Mouse (Mus musculus) WW6 (cell line): Measurements from ENCODE around the gene Mrpl46.

Source experiments
- DNase-seq: peaks from one replicate; pipeline ENCODE4 v3.0.0-alpha.2; 2013; ENCODE audit warnings: low read depth, low spot score

The Mrpl46 gene

DNA sequence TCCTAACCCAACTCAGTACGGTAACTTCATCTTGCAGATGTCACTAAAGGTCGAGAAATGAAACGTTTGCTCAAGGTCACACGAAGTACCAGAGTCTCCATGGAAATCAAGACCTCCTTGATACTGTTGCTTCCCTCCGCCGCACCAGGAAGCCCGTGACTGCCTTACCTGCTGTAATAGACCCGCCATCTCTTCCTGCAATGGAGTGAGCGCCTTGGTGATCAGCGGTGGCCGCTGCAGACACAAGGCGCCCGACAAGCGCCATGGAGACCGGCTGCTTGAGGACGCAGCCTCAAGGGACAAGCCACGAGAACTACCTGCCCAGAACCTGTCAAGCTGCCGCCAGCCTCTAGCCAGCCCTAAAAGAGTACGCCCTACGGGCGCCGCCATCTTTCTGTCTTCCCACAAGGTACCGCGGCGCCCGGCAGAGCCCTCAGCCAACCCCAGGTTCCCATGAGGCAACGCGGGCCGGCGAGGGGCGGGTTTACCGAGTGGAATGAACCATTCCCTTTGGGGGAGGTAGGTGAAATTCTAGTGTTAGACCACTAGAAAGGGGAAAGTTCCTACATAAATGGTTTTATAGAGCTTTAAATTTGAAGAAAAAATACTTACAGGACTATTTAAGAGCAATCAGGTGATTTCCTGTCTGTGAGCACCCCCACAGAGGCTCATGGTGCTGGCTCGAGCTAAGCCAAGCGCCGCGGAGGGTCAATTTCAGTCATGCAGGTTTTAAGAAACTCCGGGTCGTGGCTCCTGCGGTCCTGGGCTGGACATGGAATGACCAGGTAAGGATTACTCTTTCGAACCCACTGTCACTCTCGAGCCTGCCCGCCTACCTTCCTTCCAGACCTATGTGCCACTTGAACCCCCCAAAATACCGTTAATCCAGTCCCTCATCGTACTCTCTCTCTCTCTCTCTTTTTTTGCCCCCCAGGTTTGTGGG is at the start of gene Mrpl46, which contains the start of gene Mrps11:
Mrpl46 (minus strand) TSS at position 893 of the 943 bp plus-strand sequence.
Mrps11 (plus strand) TSS at position 481 of the 943 bp plus-strand sequence.
- peak; percentile 55 for DNase-seq

DNA sequence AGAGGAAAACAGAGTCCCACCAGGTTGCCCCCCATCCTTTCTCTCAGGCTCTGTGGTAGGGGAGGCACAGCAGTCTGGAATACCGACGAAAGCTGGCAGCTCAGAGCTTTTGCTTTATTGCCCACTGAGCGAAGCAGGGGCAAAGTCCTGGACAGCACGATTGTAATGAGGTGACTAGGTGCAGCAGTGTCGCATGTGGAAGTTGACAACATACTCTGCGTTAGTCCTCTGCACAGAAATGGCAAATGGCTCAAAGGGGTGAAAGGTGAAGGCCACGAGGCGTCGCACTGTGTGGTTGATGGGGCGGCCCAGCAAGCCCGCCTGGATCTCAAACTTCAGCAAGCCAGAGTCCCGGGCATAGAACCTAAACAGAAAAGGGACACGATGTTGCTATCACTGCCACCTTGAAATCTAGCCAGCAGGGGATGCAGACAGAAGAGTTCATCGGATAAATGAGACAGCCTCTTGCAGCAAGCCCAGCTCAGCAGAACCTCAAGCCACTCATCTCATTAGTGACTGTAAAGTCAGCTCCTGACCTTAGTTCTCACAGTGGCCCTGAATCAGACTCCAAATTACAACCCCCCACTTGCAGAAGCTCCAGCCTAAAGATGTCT is 44.5 kb upstream of the Mrpl46 start:
- no peak for DNase-seq

DNA sequence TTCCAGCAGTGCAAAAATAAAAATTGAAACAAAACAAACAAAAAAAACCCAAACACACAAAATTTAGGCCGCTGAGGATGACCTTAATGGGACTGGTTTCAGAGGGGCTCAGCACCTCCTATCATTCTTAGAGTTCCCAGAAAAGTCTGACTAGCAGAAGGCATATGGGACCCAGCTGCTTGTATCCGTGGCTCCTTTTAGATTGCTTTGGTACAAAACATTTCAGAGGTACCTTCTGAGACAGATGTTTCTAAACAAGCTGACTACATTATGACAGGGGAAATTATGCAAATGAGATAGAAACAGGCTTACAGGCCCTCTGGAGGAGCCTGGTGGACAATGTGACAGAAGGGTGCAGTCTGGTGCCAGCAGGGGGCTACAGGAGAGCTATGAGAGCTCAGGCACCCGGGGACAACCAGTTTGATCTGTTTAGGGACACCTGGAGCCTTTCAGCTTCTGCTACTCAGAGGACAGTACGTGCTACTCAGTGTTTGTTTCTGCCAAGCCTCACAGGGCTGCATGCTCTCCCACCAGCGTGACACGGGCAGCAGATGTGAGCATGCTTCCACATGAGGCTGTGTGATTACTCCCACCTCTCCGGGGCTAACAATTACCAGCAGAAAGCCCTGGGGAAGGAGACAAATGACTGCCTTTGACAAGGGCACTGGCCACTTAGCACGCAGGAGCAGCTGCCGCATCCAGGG is 43.5 kb upstream of the Mrpl46 start:
- DNase-seq = no peak

DNA sequence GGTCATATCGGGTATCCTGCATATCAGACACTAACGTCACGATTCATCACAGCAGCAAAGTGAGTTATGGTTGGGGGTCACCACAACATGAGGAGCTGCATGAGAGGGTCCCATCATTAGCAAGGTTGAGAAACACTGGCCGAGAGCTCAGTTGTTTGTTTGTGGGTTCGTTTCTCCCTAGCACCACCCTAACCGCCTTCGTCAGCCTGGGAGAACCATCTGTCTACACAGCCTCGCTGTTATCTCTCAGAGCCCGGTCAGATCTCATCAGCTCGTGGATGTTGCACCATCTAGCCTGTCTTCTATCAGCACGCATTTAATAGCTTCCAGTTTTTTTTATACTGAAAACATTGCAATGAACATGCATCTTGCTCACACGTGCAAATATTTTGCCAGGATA is 35.0 kb upstream of the Mrpl46 start:
- DNase-seq = no peak

DNA sequence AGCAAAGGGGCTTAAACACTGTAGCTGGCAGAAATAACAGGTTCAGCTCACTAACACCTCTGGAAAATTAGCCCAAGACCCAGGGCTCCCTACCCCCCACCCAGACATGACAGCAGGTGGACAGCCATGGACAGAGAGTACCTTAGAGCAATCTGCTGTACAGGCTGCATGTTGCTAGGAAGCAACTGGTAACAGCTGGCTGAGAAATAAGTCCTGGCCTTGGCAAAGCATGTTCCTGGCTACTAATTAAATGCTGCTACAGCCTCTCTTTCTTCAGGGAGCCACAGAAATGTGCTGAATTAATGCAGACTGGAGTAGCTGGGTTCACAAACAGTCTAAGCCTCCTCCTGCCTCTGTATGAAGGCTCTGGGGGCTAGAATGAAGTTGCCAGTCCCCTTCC is 31.4 kb upstream of the Mrpl46 start:
- no peak for DNase-seq

DNA sequence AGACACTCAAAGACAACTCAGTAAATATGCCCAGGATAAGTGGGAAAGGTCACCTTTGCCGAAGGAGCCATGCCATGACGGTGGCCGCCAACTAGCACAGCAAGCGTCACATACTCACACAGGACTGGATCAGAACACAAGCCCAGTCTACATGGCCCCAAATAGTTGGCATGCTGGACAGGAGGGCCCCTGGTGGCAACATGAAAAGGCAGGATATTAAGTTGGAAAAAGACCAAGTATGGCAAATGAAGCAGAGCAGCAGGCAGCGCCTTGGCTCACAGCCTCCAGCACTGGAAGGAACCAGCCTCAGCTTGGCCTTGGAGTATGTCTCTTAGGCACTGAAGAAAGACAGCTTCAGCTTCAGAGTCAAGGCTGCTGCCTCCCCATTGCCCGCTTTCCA is 30.5 kb upstream of the Mrpl46 start:
- no peak for DNase-seq

DNA sequence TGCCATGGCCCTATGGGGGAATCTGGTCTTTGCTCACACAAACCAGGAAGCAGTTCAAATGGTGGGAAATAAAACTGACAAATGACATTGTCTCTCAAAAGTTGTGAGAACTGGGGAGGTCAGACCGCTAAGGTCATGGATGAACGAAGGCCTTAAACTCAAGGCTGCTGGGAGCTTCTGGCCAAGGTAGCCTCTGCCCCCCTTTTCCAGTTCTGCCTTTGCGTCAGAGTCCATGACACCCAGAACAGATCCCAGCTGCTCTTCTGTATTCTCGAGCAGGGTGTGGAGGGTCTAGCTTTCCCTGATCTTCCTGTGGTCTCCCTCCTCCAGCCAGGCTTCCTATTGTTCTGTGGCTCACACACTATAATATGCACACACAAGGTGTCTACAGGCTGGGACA is 23.9 kb upstream of the Mrpl46 start:
- DNase-seq = no peak

DNA sequence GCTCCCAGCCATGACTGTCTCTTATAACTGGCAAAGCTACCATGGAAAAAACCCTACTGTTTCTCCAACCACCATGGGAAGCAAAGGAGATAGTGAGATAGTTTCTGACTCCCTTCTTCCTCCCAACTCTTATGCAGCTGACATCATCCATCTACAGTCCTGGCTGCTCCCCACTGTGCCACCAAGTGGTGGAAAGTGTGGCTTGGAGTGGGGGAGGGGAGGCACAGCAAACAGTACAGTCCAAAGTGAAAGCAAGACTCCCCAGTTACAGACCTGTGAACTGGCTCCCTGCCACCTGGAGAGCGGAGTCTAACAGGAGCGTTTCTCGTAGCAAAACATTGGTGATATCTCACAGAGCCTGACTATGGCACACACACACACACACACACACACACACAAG is 20.5 kb upstream of the Mrpl46 start:
- no peak for DNase-seq

DNA sequence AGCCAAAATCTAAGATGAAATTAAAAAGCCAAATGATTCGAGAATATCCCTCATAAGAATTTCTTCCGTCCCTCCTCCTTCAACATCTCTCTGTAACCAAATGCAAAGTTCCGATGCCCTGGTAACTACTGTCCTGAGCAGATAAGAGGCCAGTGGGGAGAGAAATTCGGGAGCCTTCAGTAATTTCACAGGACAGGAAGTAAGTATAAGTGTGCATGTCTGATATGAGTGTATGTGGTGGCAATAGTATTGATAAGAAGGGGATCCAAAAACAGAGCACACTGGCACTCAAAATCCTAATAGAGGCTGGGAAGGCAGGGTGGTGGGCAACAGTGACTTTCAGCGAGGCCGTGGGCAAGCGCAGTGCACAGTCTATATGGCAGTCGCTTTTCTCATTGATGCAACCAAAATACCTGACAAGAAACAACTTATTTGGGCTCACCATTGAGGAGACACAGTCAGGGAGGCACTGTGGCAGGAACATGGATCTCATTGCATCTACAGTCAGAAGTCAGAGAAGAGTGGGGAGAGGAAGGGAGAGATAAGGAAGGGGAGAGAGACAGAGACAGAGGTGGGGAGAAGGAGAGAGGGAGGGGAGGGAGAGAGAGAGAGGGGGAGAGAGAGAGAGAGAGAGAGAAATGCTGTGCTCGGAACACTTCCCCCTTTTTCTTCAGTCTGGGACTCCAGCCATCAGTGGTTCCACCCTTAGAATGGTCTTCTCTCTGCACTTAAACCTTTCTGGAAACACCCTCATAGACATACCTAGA is 16.6 kb upstream of the Mrpl46 start:
- no peak for DNase-seq

DNA sequence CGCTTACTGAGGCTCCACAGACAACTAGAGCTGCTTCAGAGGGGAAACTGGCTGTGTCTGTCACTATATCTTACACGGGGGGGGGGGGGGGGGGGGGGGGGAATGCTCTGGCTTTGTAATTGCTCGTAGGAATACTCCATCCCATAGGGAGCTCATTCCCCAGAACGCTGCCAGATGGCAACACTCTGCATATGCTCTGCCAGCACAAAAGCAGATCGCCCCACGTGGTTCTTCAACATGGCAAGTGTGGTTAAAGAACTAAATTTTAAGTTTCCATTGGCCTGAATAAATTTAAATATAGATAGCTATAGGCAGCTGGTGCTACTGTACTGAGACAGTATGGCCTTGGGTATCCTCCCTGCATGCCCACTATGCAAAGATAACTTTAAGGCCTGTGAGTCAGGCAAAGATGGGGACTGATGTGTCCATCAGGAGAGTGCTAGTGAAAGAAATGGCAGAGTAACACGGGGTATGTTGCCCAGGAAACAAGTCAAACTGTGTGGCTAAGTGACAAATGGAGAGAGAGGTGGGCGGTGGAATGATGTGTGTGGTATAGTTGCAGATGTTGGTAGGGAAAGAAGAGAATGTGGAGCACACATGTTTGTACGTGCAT is 14.6 kb upstream of the Mrpl46 start:
- no peak for DNase-seq

DNA sequence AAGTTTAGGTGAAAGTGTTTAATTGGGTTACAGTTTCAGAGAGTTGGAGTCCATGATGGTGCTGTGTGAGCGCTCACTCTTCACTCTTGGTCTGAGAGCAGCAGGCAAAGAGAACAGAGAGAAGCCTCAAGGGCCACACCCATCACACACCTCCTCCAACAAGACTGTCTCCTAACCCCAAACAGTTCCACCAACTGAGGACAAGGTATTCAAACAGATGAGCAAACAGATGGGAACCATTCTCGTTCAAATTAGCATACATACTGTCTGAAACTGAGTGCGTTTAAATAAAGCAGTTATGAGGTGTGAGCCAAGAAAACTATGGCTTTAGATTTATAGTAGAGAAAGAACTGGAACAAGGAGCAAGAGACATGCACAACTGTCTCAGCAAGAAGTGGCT is 13.3 kb upstream of the Mrpl46 start:
- no peak for DNase-seq

DNA sequence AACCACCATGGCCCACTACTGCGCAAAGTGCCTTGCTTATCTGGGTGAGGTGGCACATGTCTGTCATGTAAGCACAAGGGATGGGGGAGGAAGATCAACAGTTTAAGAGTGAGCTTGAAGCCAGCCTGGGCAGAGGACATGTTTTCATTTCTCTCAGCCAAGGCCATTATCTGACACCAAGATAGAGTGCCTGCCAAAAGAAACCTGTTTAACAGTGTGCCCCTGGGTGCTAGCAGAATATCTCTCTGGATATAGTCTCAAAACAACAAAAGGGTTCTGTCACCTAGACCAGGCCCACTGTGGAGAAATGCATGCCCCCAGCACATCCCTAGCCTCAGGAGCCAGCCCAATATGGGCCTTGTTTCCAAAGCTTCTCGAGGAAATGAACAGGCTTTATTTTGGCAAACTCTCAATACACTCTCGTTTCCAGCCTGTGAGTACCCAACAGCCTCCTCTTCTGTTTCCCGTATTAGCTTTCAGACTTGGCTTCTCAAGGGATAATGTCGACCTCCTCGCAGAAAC is 11.3 kb upstream of the Mrpl46 start:
- no peak for DNase-seq

DNA sequence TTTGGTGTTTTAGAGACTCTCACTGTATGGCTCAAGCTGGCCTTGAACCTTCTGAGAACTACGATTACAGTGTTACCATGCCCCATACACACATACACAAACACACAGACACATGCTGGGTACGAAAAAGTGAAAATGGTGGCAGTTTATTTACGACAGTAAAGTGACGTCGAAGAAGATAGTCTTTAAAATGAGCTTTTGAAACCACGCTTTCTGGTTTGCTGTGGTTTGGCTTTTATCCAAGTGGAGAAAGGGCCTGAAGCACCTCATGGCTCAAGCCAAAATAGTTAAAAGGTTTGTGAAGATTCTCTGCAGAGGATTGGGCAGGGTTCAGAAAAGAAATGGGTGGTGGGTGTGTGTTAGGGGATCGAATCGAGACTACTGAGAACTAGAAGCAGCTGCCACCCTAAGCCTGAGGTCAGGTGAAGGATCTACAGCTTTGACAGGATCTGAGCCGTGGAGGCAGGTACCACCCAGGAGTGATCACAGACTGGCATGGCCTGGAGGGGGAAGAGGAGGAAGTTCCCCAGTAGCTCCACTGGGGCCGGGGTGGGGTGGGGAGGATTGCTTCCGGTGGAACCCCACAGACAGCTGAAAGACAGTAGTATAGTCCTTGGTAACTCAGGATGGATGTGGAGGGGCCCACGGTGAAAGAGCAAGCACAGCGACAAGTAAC is 10.7 kb upstream of the Mrpl46 start:
- no peak for DNase-seq

DNA sequence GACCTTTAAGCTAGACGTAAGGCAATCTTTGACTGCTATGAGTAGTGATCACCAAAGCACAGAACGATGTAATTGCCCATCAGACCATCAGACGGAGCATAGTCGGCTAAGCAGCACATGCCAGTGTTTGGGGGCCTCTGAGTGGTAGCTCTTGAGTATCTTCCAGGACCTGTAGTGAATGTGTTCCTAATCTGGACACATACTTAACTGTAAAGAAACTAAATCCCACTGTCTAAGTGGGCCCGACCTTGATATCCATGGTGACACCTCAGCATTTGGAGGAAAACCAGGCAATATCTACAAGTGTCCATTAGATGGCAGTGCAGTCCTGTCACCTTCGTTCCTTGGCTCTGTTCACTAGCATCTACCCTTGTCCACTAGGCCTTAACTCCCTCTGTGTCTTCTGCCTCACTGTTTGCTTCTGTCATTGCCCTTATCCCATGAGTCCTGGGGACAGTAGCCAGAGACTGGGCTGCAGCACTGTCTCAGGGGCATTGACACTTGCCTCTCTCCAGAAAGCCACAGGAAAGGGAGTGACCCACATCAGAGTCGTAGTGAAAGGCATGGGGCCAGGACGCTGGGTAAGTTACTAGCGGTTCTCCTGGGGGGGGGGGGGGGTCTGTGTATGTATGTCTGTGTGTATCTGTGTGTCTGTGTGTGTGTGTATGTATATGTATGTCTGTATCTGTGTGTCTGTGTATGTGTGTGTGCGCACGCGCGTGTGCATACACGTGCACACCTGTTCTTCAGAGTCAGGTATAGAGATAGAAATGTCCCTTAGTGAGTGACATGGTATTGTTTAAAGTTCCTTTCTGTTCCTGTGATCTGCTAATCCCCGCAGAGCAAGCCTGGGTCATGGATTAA is 8.3 kb upstream of the Mrpl46 start:
- DNase-seq = peak; percentile 31

DNA sequence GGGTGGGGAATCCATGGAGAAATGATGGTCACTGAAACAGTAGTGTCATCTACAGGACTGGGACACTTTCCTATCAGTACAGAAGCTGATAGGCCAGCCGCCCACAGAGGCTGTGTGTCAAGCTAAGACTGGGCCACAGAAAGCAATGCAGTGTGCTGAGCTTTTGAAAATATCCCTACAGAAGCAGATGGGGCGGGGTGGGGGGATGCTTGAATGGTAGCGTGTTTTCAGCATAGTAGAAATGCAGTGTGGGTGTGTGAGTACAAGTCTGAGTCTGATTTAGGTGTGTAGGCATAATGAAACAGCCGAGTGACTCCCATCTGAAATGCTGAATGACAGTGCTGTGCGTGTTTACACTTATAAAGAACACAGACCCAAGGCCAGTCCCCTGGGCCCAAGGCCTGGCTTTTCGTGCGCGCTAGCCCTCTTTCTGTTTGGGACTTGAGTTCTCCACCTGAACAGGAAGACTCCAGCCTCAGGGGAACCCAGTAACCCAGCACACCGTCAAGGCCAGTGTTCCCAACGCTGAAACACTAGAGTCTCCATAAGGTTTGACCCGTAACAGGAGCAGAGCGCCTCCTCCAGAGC is 4.6 kb upstream of the Mrpl46 start:
- no peak for DNase-seq

DNA sequence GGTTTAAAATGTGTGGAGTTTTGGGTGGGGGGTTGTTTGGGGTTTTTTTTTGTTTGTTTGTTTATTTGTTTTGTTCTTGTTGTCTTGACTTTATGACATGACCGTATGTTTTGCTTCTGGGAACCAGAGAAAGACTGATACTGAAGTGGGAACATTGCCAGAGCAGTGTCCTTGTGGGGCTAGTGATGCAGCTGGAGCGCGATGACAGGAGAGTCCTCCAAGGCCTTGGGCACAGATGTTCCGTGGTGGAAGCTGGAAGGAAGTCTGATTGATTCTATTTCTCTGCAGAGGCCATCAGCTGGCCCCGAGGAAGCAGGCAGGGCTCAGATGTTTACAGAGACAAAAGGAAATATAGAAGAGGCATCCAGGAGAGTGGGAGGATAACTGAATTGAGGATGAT is 2.6 kb upstream of the Mrpl46 start:
- DNase-seq = no peak

DNA sequence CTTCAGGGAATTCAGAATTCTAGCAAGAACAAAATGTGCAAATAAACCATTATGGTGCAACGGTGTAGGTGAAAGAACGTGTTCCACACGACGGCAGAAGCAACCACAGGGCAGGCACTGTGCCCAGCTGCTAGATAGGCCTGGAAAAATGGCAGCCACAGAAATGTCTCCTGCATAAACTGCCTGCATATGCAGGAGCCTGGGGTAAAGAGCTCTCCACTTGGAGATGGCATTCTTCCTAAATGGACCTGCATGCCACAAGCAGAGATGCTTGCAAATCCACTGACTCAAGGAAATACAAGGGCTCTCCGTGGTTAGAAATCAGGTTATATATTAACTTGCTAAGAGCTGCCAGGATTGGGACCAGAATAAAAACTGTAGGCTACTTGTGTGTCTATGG is 4.6 kb downstream of the Mrpl46 start:
- DNase-seq = no peak

DNA sequence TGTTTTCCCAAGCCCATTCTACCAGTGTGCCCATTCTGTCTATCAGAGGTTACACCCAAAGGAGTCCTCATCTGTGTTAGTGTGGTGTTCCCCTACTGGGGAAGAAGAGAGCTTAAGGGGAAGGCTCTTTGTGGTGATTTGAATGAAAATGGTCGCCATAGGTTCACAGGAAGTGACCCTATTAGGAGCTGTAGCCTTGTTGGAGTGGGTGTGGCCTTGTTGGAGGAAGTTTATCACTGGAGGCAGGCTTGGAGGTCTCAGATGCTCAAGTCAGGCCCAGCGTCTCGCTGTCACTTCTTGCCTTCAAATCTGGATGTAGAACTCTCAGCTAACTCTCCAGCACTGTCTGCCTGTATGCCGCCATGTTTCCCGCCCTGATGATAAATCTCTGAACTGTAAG is 12.4 kb downstream of the Mrpl46 start:
- no peak for DNase-seq

DNA sequence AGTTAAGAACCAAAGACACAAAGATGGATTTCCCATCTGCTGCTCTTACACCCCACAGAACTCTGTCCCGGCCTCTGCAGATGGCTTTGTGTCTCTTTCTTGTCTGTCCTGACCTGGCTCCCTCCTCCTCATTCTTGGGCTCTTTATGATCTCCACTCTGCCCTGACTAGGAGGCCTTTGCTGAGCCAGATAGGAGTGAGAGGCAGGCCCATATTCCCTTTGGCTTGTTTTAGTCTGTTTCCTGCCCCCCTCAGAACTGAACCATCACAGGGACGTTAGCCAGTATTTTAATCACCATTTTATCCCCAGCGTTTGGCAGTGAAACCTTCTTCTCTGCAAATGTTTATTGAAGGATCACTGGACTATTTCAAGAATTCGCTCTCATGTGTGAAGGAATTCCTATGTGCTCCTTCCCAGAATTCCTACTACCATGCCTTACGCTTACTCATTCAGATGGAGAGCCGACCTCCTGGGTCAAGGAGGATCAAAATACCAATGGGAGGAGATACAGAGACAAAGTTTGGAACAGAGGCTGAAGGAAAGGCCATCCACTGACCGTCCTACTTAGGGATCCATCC is 14.2 kb downstream of the Mrpl46 start:
- DNase-seq = no peak
